Mouse (Mus musculus): ENCODE measurements around the gene Nbl1. TPM values are rescaled to one million over a fixed set of nuclear protein-coding genes. Genes with fewer than 3 reads are reported as not detected.

Nbl1 gene
- polyA plus RNA-seq, 1 experiment from 2014 or later = 80.8 TPM

GRCm38 (mm10) chr4:139054300-139054923 lies 38.4 kb downstream of the Nbl1 start:
- H3K4me1 ChIP-seq = peaks cover 9% of the 10 kb centered on the region; the same call in 1 of the 2 replicates
- no peaks in the 10 kb centered on the region for H3K36me3 ChIP-seq (replicated peaks)
- no peaks in the 10 kb centered on the region; the same call in 1 of the 2 replicates for H3K27me3 ChIP-seq (replicated peaks; ENCODE audit: low read depth, poor library complexity, severe bottlenecking)
- H3K9me3 ChIP-seq = no peaks in the 10 kb centered on the region
- no peak overlapping the region for H3K27ac ChIP-seq (replicated peaks)
- H3K4me3 ChIP-seq = no peak overlapping the region
- DNase-seq (ENCODE audit: low spot score) = no peak
- 48% methylated on average over 9 of the region's 9 CpGs for WGBS

GRCm38 (mm10) chr4:139053391-139053790 lies 39.4 kb downstream of the Nbl1 start:
- peaks cover 9% of the 10 kb centered on the region; the same call in 1 of the 2 replicates for H3K4me1 ChIP-seq
- no peak for DNase-seq (ENCODE audit: low spot score)
- H3K9me3 ChIP-seq = no peaks in the 10 kb centered on the region
- H3K27me3 ChIP-seq (replicated peaks; ENCODE audit: low read depth, poor library complexity, severe bottlenecking) = no peaks in the 10 kb centered on the region; the same call in 1 of the 2 replicates
- no peak overlapping the region for H3K4me3 ChIP-seq
- 51% methylated on average over 5 of the region's 5 CpGs for WGBS
- no peaks in the 10 kb centered on the region for H3K36me3 ChIP-seq (replicated peaks)
- no peak overlapping the region for H3K27ac ChIP-seq (replicated peaks)

- Histone ChIP-seq H3K4me1 (peaks cover 9% of the 10 kb centered on the region; the same call in 1 of the 2 replicates), H3K9me3 (no peaks in the 10 kb centered on the region), H3K27ac (replicated peaks) (no peak overlapping the region), H3K27me3 (replicated peaks; ENCODE audit: low read depth, poor library complexity, severe bottlenecking) (no peaks in the 10 kb centered on the region; the same call in 1 of the 2 replicates), H3K4me3 (no peak overlapping the region), H3K36me3 (replicated peaks) (no peaks in the 10 kb centered on the region)
- no peak for DNase-seq (ENCODE audit: low spot score)
- 84% methylated on average over 7 of the region's 7 CpGs for WGBS
These were observed 40.0 kb downstream of the Nbl1 start for GRCm38 (mm10) chr4:139052796-139053195.

- H3K4me1 ChIP-seq = peaks cover 7% of the 10 kb centered on the region; the same call in 1 of the 2 replicates
- no peak for DNase-seq (ENCODE audit: low spot score)
- 79% methylated on average over 6 of the region's 6 CpGs for WGBS
- H3K27me3 ChIP-seq (replicated peaks; ENCODE audit: low read depth, poor library complexity, severe bottlenecking) = no peaks in the 10 kb centered on the region; the same call in 1 of the 2 replicates
- no peak overlapping the region for H3K27ac ChIP-seq (replicated peaks)
- no peak overlapping the region for H3K4me3 ChIP-seq
- H3K9me3 ChIP-seq = no peaks in the 10 kb centered on the region
- no peaks in the 10 kb centered on the region for H3K36me3 ChIP-seq (replicated peaks)
These were observed 44.3 kb downstream of the Nbl1 start for GRCm38 (mm10) chr4:139048518-139048917.

GRCm38 (mm10) chr4:139046354-139046753 lies 46.4 kb downstream of the Nbl1 start:
- Histone ChIP-seq H3K36me3 (replicated peaks) (no peaks in the 10 kb centered on the region), H3K27me3 (replicated peaks; ENCODE audit: low read depth, poor library complexity, severe bottlenecking) (no peaks in the 10 kb centered on the region), H3K4me3 (no peak overlapping the region), H3K4me1 (peaks cover 7% of the 10 kb centered on the region; the same call in 1 of the 2 replicates), H3K27ac (replicated peaks) (no peak overlapping the region), H3K9me3 (no peaks in the 10 kb centered on the region)
- DNase-seq (ENCODE audit: low spot score) = no peak
- WGBS = 79% methylated on average over 5 of the region's 5 CpGs

GRCm38 (mm10) chr4:139044566-139044965 lies 48.2 kb downstream of the Nbl1 start:
- H3K4me3 ChIP-seq = no peak overlapping the region
- WGBS = 89% methylated on average over 5 of the region's 5 CpGs
- peaks cover 23% of the 10 kb centered on the region for H3K4me1 ChIP-seq
- H3K9me3 ChIP-seq = no peaks in the 10 kb centered on the region
- no peak overlapping the region for H3K27ac ChIP-seq (replicated peaks)
- no peak for DNase-seq (ENCODE audit: low spot score)
- peaks cover 12% of the 10 kb centered on the region for H3K27me3 ChIP-seq (replicated peaks; ENCODE audit: low read depth, poor library complexity, severe bottlenecking)
- H3K36me3 ChIP-seq (replicated peaks) = no peaks in the 10 kb centered on the region

- Histone ChIP-seq H3K27ac (replicated peaks) (no peak overlapping the region), H3K36me3 (replicated peaks) (no peaks in the 10 kb centered on the region), H3K4me3 (no peak overlapping the region), H3K9me3 (no peaks in the 10 kb centered on the region), H3K4me1 (peaks cover 25% of the 10 kb centered on the region), H3K27me3 (replicated peaks; ENCODE audit: low read depth, poor library complexity, severe bottlenecking) (peaks cover 21% of the 10 kb centered on the region)
- 88% methylated on average over 2 of the region's 2 CpGs for WGBS
- DNase-seq (ENCODE audit: low spot score) = no peak
These were observed 49.2 kb downstream of the Nbl1 start for GRCm38 (mm10) chr4:139043600-139043999.

- Histone ChIP-seq H3K4me1 (peaks cover 33% of the 10 kb centered on the region), H3K36me3 (replicated peaks) (no peaks in the 10 kb centered on the region), H3K27ac (replicated peaks) (no peak overlapping the region), H3K4me3 (no peak overlapping the region), H3K9me3 (no peaks in the 10 kb centered on the region), H3K27me3 (replicated peaks; ENCODE audit: low read depth, poor library complexity, severe bottlenecking) (peaks cover 22% of the 10 kb centered on the region)
- WGBS = 82% methylated on average over 5 of the region's 5 CpGs
- DNase-seq (ENCODE audit: low spot score) = no peak
These were observed 50.2 kb downstream of the Nbl1 start for GRCm38 (mm10) chr4:139042611-139043010.

GRCm38 (mm10) chr4:139040084-139040839 lies 52.5 kb downstream of the Nbl1 start:
- Histone ChIP-seq H3K36me3 (replicated peaks) (no peaks in the 10 kb centered on the region), H3K9me3 (peaks cover 4% of the 10 kb centered on the region; the same call in 1 of the 2 replicates), H3K4me1 (peaks cover 29% of the 10 kb centered on the region), H3K27ac (replicated peaks) (peak overlapping the region; percentile 63), H3K27me3 (replicated peaks; ENCODE audit: low read depth, poor library complexity, severe bottlenecking) (peaks cover 22% of the 10 kb centered on the region), H3K4me3 (peak overlapping the region; percentile 28)
- WGBS = 4% methylated on average over 10 of the region's 10 CpGs
- peak; percentile 41 for DNase-seq (ENCODE audit: low spot score)

GRCm38 (mm10) chr4:139037795-139038607 lies 54.8 kb downstream of the Nbl1 start:
- no peaks in the 10 kb centered on the region for H3K36me3 ChIP-seq (replicated peaks)
- no peak for DNase-seq (ENCODE audit: low spot score)
- peaks cover 4% of the 10 kb centered on the region; the same call in 1 of the 2 replicates for H3K9me3 ChIP-seq
- no peak overlapping the region for H3K27ac ChIP-seq (replicated peaks)
- WGBS = 76% methylated on average over 17 of the region's 17 CpGs
- peaks cover 38% of the 10 kb centered on the region for H3K4me1 ChIP-seq
- H3K4me3 ChIP-seq = no peak overlapping the region
- H3K27me3 ChIP-seq (replicated peaks; ENCODE audit: low read depth, poor library complexity, severe bottlenecking) = peaks cover 22% of the 10 kb centered on the region

- DNase-seq (ENCODE audit: low spot score) = no peak
- Histone ChIP-seq H3K36me3 (replicated peaks) (no peaks in the 10 kb centered on the region), H3K27me3 (replicated peaks; ENCODE audit: low read depth, poor library complexity, severe bottlenecking) (peaks cover 21% of the 10 kb centered on the region), H3K9me3 (peaks cover 4% of the 10 kb centered on the region; the same call in 1 of the 2 replicates), H3K27ac (replicated peaks) (no peak overlapping the region), H3K4me1 (peaks cover 43% of the 10 kb centered on the region), H3K4me3 (no peak overlapping the region)
- 96% methylated on average over 3 of the region's 3 CpGs for WGBS
These were observed 57.0 kb downstream of the Nbl1 start for GRCm38 (mm10) chr4:139035799-139036198.

GRCm38 (mm10) chr4:139034942-139035341 lies 57.9 kb downstream of the Nbl1 start:
- Histone ChIP-seq H3K4me3 (no peak overlapping the region), H3K27me3 (replicated peaks; ENCODE audit: low read depth, poor library complexity, severe bottlenecking) (peaks cover 12% of the 10 kb centered on the region), H3K36me3 (replicated peaks) (no peaks in the 10 kb centered on the region), H3K4me1 (peaks cover 36% of the 10 kb centered on the region), H3K27ac (replicated peaks) (no peak overlapping the region), H3K9me3 (peaks cover 4% of the 10 kb centered on the region; the same call in 1 of the 2 replicates)
- DNase-seq (ENCODE audit: low spot score) = no peak
- WGBS = 91% methylated on average over 3 of the region's 3 CpGs
